Mouse (Mus musculus) midbrain, embryonic 16.5 days (tissue): ENCODE measurements around the gene Zfp955b. TPM values are rescaled to one million over a fixed set of nuclear protein-coding genes. Genes with fewer than 3 reads are reported as not detected.
"Not testable (repeated sequence)": the region's sequence is repeated elsewhere in the genome, so short reads cannot be mapped to it uniquely, and the experiment has no call there.

ENCODE experiments used
- ATAC-seq: fragments of 200-750 bp; cut with Nextera tagmentation; 2 replicates; pipeline ENCODE4 v1.8.0; 2017; ENCODE audit warnings: moderate TSS enrichment
- H3K27ac ChIP-seq: fragments of 300-500 bp; sonication (generic); 2 replicates; pipeline ENCODE4 v1.5.1; 2014; ENCODE audit warnings: mild to moderate bottlenecking, low read length, mixed read lengths
- H3K27me3 ChIP-seq: fragments of 300-500 bp; sonication (generic); 2 replicates; pipeline ENCODE4 v1.6.1; 2014; ENCODE audit warnings: low read depth, low read length, mixed read lengths; ENCODE audit not compliant: control insufficient read depth, insufficient read depth
- H3K36me3 ChIP-seq: fragments of 300-500 bp; sonication (generic); 2 replicates; pipeline ENCODE4 v1.6.1; 2014; ENCODE audit warnings: mild to moderate bottlenecking, low read length, moderate library complexity, mixed read lengths; ENCODE audit not compliant: control insufficient read depth, insufficient read depth
- H3K4me1 ChIP-seq: fragments of 300-500 bp; sonication (generic); 2 replicates; pipeline ENCODE4 v1.6.1; 2014; ENCODE audit warnings: mild to moderate bottlenecking, low read length, mixed read lengths; ENCODE audit not compliant: control insufficient read depth, insufficient read depth
- H3K4me2 ChIP-seq: fragments of 300-500 bp; sonication (generic); 2 replicates; pipeline ENCODE4 v1.6.1; 2014; ENCODE audit warnings: mild to moderate bottlenecking, low read length, mixed read lengths
- H3K4me3 ChIP-seq: fragments of 300-500 bp; sonication (generic); 2 replicates; pipeline ENCODE4 v1.5.1; 2014; ENCODE audit warnings: low read depth, mild to moderate bottlenecking, low read length, moderate library complexity, mixed read lengths
- H3K9ac ChIP-seq: fragments of 300-500 bp; sonication (generic); 2 replicates; pipeline ENCODE4 v1.6.1; 2014; ENCODE audit warnings: low read depth, low read length, mixed read lengths
- H3K9me3 ChIP-seq: fragments of 300-500 bp; sonication (generic); replicated peaks from 2 replicates; pipeline ENCODE4 v1.6.1; 2014; ENCODE audit warnings: mild to moderate bottlenecking, low read length, mixed read lengths; ENCODE audit not compliant: control insufficient read depth, poor library complexity, severe bottlenecking
- WGBS: fragments of 180-500 bp; shearing (Covaris S2); extraction: QIAGEN DNeasy Blood & Tissue Kit; methylation state at CpG from one replicate; pipeline ENCODE4 v1.1.7; 2014; 5-methylcytosine and 5-hydroxymethylcytosine counted together
- polyA plus RNA-seq: library from polyadenylated mRNA; unstranded; fragments of >200 nt; fragmentation: Nextera tagmentation; extraction: Ambion mirVana; gene quantifications from 2 replicates; pipeline ENCODE4 v1.2.1, GENCODE M21; 2015

Zfp955b gene
- polyA plus RNA-seq: 19.5 and 21.7 TPM in 2 replicates

GRCm38 (mm10) chr17:33289039-33289875 is at the start of gene Zfp955b:
Gene Zfp955b (plus strand): TSS chr17:33289544.
- ATAC-seq: peak; percentile 100
- H3K4me2 ChIP-seq: peak within 1 kb of the TSS; percentile 12; the same call in 1 of the 2 replicates
- not testable (repeated sequence) for H3K4me1 ChIP-seq, H3K9me3 ChIP-seq, H3K27me3 ChIP-seq, H3K36me3 ChIP-seq, H3K9ac ChIP-seq, H3K27ac ChIP-seq, H3K4me3 ChIP-seq
- WGBS: no CpG with 5 or more reads among the region's 25 CpGs

- peak within 1 kb of the TSS; percentile 19; the same call in 1 of the 2 replicates for H3K4me2 ChIP-seq
- not testable (repeated sequence) for H3K36me3 ChIP-seq, H3K9me3 ChIP-seq, H3K4me1 ChIP-seq, H3K4me3 ChIP-seq, H3K27ac ChIP-seq, H3K27me3 ChIP-seq, H3K9ac ChIP-seq
- ATAC-seq: peak; percentile 100
- WGBS: 63% methylated on average over 1 of the region's 34 CpGs
Observed at GRCm38 (mm10) chr17:33254530-33255318, 34.6 kb upstream of the Zfp955b start, which contains the start of gene Zfp955a. Gene Zfp955a (minus strand): TSS chr17:33255145.

DNA sequence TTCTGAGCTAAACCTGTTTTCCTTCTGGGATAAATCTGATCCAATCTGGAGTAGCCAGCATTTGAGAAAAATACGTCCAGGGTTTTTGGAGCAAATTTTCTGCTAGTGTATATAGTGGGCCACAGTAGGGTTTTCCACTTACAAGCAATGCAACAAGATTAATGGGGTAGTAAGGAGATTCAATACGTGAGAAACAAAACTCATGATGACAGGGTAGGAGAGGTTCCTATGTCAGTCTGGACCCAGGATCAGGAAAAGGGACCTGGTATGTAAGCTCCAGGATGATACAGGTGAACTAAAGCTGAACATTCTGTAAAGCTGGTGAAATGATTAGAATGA is 34.1 kb upstream of the Zfp955b start:
- ATAC-seq: peak; percentile 50; the same call in 1 of the 2 replicates
- H3K27me3 ChIP-seq: not testable (repeated sequence)
- WGBS: no CpG with 5 or more reads among the region's 2 CpGs

DNA sequence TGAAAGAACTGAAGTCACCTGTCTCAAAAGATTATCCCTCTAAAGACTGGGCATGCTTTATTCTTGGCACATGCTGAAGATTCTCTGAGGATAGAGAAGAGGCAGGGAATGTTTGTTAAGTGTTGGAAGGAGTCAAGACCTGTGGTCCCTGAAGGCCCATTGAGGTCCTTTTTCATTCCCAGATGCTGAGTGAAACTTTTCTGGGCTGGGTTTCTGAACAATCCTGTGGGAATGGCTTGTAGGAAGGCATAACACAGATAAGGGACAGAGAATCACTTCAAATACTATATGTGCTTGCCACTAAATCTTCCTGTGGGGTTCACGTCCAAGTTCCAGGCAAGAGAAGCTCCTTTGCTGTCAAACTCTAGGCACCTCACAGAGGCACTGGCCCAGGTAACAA is 25.0 kb upstream of the Zfp955b start, which contains the start of gene Olfr63:
TSS of gene Olfr63 (plus strand) at position 301 of the 400 bp plus-strand sequence.
- no peak within 1 kb of the TSS for H3K27ac ChIP-seq
- H3K4me3 ChIP-seq: no peak within 1 kb of the TSS
- H3K36me3 ChIP-seq: no peaks in the 10 kb centered on the region
- ATAC-seq: no peak
- 68% methylated on average over 1 of the region's 1 CpGs for WGBS
- no peaks in the 10 kb centered on the region for H3K9me3 ChIP-seq
- no peaks in the 10 kb centered on the region; the same call in 1 of the 2 replicates for H3K27me3 ChIP-seq
- no peak within 1 kb of the TSS for H3K4me2 ChIP-seq
- H3K4me1 ChIP-seq: no peaks in the 10 kb centered on the region
- no peak within 1 kb of the TSS for H3K9ac ChIP-seq

More for the DNA sequence above, 34.1 kb upstream of the Zfp955b start:
- not testable (repeated sequence) for H3K27ac ChIP-seq, H3K9ac ChIP-seq, H3K4me1 ChIP-seq, H3K9me3 ChIP-seq, H3K36me3 ChIP-seq, H3K4me2 ChIP-seq, H3K4me3 ChIP-seq

GRCm38 (mm10) chr17:33268907-33269306 is 20.4 kb upstream of the Zfp955b start:
- H3K27ac ChIP-seq: no peak overlapping the region
- H3K36me3 ChIP-seq: no peaks in the 10 kb centered on the region
- H3K4me1 ChIP-seq: no peaks in the 10 kb centered on the region
- H3K9me3 ChIP-seq: no peaks in the 10 kb centered on the region
- H3K27me3 ChIP-seq: no peaks in the 10 kb centered on the region; the same call in 1 of the 2 replicates
- ATAC-seq: no peak
- no peak overlapping the region for H3K9ac ChIP-seq
- no peak overlapping the region for H3K4me2 ChIP-seq
- no peak overlapping the region for H3K4me3 ChIP-seq
- WGBS: 90% methylated on average over 9 of the region's 9 CpGs

- H3K4me3 ChIP-seq, H3K4me2 ChIP-seq, H3K9me3 ChIP-seq, H3K36me3 ChIP-seq, H3K4me1 ChIP-seq, H3K27ac ChIP-seq, ATAC-seq, H3K27me3 ChIP-seq, H3K9ac ChIP-seq: not testable (repeated sequence)
- no CpG with 5 or more reads among the region's 9 CpGs for WGBS
Observed at GRCm38 (mm10) chr17:33289876-33290149, 469 bp downstream of the Zfp955b start.

- no peak overlapping the region for H3K27ac ChIP-seq
- H3K4me2 ChIP-seq: no peak overlapping the region
- 100% methylated on average over 1 of the region's 1 CpGs for WGBS
- H3K4me1 ChIP-seq: peaks cover 7% of the 10 kb centered on the region
- no peak for ATAC-seq
- no peaks in the 10 kb centered on the region for H3K36me3 ChIP-seq
- no peak overlapping the region for H3K4me3 ChIP-seq
- no peaks in the 10 kb centered on the region for H3K27me3 ChIP-seq
- H3K9me3 ChIP-seq: peaks cover 10% of the 10 kb centered on the region
- no peak overlapping the region for H3K9ac ChIP-seq
Observed at GRCm38 (mm10) chr17:33352981-33353380, 63.6 kb downstream of the Zfp955b start.
